Mouse (Mus musculus) frontal cortex, adult (tissue): ENCODE measurements around the gene Hspb2.

Experiments used
- ATAC-seq: cut with Nextera tagmentation; 2 replicates; pipeline ENCODE4 v1.9.2; 2017; ENCODE audit warnings: mild to moderate bottlenecking, moderate library complexity, mixed read lengths; ENCODE audit not compliant: low TSS enrichment

Gene Hspb2

GRCm38 (mm10) chr9:50752054-50752602 is at the start of gene Hspb2:
Gene Hspb2, minus strand, starts transcription at chr9:50752354.
- no peak for ATAC-seq

- ATAC-seq = no peak; the same call in 1 of the 2 replicates
Observed at GRCm38 (mm10) chr9:50800985-50801384, 48.8 kb upstream of the Hspb2 start.

GRCm38 (mm10) chr9:50798368-50798767 is 46.2 kb upstream of the Hspb2 start:
- ATAC-seq = no peak

GRCm38 (mm10) chr9:50797641-50798040 is 45.5 kb upstream of the Hspb2 start:
- ATAC-seq = no peak

- no peak for ATAC-seq
Observed at GRCm38 (mm10) chr9:50796776-50797175, 44.6 kb upstream of the Hspb2 start.

GRCm38 (mm10) chr9:50795266-50795665 is 43.1 kb upstream of the Hspb2 start:
- ATAC-seq = no peak; the same call in 1 of the 2 replicates

GRCm38 (mm10) chr9:50782155-50782554 is 30.0 kb upstream of the Hspb2 start:
- no peak for ATAC-seq

GRCm38 (mm10) chr9:50776162-50776760 is 24.1 kb upstream of the Hspb2 start:
- no peak for ATAC-seq

- ATAC-seq = peak; percentile 39; the same call in 1 of the 2 replicates
Observed at GRCm38 (mm10) chr9:50775662-50776126, 23.5 kb upstream of the Hspb2 start.

- peak; percentile 76 for ATAC-seq
Observed at GRCm38 (mm10) chr9:50774991-50775612, 22.9 kb upstream of the Hspb2 start, which contains the start of the genes Alg9 and 1110032A03Rik. Gene Alg9, plus strand, starts transcription at chr9:50775019. Gene 1110032A03Rik, minus strand, starts transcription at chr9:50775520.

- no peak for ATAC-seq
Observed at GRCm38 (mm10) chr9:50774026-50774462, 21.9 kb upstream of the Hspb2 start.

GRCm38 (mm10) chr9:50770011-50770410 is 17.9 kb upstream of the Hspb2 start:
- no peak for ATAC-seq

- peak; percentile 90 for ATAC-seq
Observed at GRCm38 (mm10) chr9:50768107-50769002, 16.2 kb upstream of the Hspb2 start, which contains the start of gene Fdxacb1. Gene Fdxacb1, plus strand, starts transcription at chr9:50768236.

GRCm38 (mm10) chr9:50767531-50768106 is 15.5 kb upstream of the Hspb2 start:
- peak; percentile 46 for ATAC-seq

GRCm38 (mm10) chr9:50763331-50763730 is 11.2 kb upstream of the Hspb2 start:
- ATAC-seq = no peak

- ATAC-seq = no peak
Observed at GRCm38 (mm10) chr9:50761520-50762243, 9.5 kb upstream of the Hspb2 start.

GRCm38 (mm10) chr9:50756711-50757110 is 4.6 kb upstream of the Hspb2 start:
- no peak for ATAC-seq

GRCm38 (mm10) chr9:50753947-50754346 is 1.8 kb upstream of the Hspb2 start:
- peak; percentile 13; the same call in 1 of the 2 replicates for ATAC-seq

GRCm38 (mm10) chr9:50752784-50753615 is 846 bp upstream of the Hspb2 start:
- ATAC-seq = peak; percentile 89

- ATAC-seq = no peak
Observed at GRCm38 (mm10) chr9:50751323-50751722, 831 bp downstream of the Hspb2 start, which contains the start of gene Cryab. Gene Cryab, plus strand, starts transcription at chr9:50751325.
